Mouse (Mus musculus) liver, adult 2 months (tissue): Measurements from ENCODE around the gene Clec10a.

ENCODE experiments used
- CTCF ChIP-seq: fragments of 200-500 bp; IDR thresholded peaks from 2 replicates; pipeline ENCODE4 v1.5.1; 2011; ENCODE audit warnings: low read depth, low read length, control low read depth
- POLR2A ChIP-seq: fragments of 200-500 bp; IDR thresholded peaks from 2 replicates; pipeline ENCODE4 v1.6.1; 2011; ENCODE audit warnings: low read length, control low read depth; ENCODE audit not compliant: insufficient read depth; ENCODE audit errors: extremely low read depth

DNA sequence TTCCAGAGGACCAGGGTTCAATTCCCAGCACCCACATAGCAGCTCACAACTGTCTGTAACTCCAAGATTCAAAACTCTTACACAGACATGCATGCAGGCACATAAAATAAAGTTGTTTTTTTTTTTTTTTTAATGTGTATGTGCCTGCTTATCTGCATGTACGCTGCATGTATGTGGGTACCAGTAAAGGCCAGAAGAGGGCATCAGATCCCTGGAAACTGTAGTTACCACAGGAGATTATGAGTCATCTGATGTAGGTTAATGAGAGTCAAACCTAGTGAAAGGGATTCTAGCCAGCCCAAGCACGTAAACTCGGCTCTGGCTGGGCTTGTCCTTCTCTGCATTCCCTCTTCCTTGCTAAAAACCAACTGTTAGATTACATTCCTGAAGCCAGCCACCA lies 4.9 kb upstream of the Clec10a start:
- no peak for TF ChIP-seq POLR2A
- no peak for TF ChIP-seq CTCF
